Mouse (Mus musculus) thymus, adult 2 months (tissue): ENCODE results near the gene Edil3.

Experiments used
- CTCF ChIP-seq: fragments of 200-500 bp; IDR thresholded peaks from 2 replicates; pipeline ENCODE4 v1.5.1; 2012; ENCODE audit warnings: mild to moderate bottlenecking, control low read depth, low read length, moderate library complexity, borderline replicate concordance; ENCODE audit not compliant: control insufficient read depth, poor library complexity, insufficient read depth; ENCODE audit errors: extremely low read depth
- POLR2A ChIP-seq: fragments of 200-500 bp; IDR thresholded peaks from 2 replicates; pipeline ENCODE4 v1.6.1; 2012; ENCODE audit warnings: mild to moderate bottlenecking, low read length, control low read depth, moderate library complexity; ENCODE audit not compliant: control insufficient read depth, poor library complexity, insufficient read depth; ENCODE audit errors: extremely low read depth

DNA sequence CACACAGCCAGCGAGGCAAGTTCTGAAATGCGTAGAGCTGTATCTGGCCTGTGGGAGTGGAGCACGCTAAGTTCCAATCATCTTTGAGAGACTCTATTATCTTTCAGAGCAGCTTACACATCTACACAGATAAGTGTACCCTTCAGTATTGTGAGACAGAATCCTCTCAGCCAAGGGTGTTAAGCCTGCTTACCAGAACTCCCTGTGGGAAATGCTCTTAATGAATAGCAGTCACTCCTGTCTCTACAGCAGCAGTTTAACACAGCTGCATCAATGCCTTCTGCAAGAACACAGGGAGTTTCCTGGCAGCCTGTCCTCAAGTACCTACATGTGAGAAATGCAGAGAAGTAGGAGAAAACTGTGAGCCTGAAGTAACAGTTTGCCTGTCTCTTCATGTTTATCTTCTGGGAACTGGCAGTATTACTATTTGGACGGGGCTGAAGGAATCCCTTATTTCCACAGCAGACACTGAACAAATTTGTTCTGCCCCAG, 324.8 kb downstream of the Edil3 start:
- TF ChIP-seq CTCF, result no peak
- TF ChIP-seq POLR2A, result no peak
